Mouse (Mus musculus) midbrain, embryonic 14.5 days (tissue): ENCODE results near the gene Mmd2. TPM values are rescaled to one million over a fixed set of nuclear protein-coding genes. Genes with fewer than 3 reads are reported as not detected.

ENCODE experiments used
- ATAC-seq: fragments of 200-750 bp; cut with Nextera tagmentation; 2 replicates; pipeline ENCODE4 v1.8.0; 2017; ENCODE audit warnings: moderate number of reproducible peaks, moderate library complexity; ENCODE audit not compliant: low FRiP score, low TSS enrichment
- DNase-seq: peaks from one replicate; pipeline ENCODE4 v3.0.0-alpha.2; 2015
- H3K27ac ChIP-seq: fragments of 300-500 bp; sonication (generic); replicated peaks from 2 replicates; pipeline ENCODE4 v1.5.1; 2014; ENCODE audit warnings: mild to moderate bottlenecking, low read depth, low read length, moderate library complexity
- H3K27me3 ChIP-seq: fragments of 300-500 bp; sonication (generic); 2 replicates; pipeline ENCODE4 v1.6.1; 2014; ENCODE audit warnings: low read length, control low read depth, mixed read lengths; ENCODE audit not compliant: control insufficient read depth, insufficient read depth
- H3K36me3 ChIP-seq: fragments of 300-500 bp; sonication (generic); 2 replicates; pipeline ENCODE4 v1.6.1; 2014; ENCODE audit warnings: low read length, control low read depth; ENCODE audit not compliant: control insufficient read depth, insufficient read depth
- H3K4me1 ChIP-seq: fragments of 300-500 bp; sonication (generic); 2 replicates; pipeline ENCODE4 v1.6.1; 2014; ENCODE audit warnings: mild to moderate bottlenecking, antibody characterized with exemption, low read length, control low read depth; ENCODE audit not compliant: control insufficient read depth, insufficient read depth
- H3K4me2 ChIP-seq: fragments of 300-500 bp; sonication (generic); 2 replicates; pipeline ENCODE4 v1.6.1; 2014; ENCODE audit warnings: mild to moderate bottlenecking, low read length, moderate library complexity
- H3K4me3 ChIP-seq: fragments of 300-500 bp; sonication (generic); replicated peaks from 2 replicates; pipeline ENCODE4 v1.5.1; 2014; ENCODE audit warnings: low read depth, low read length
- H3K9ac ChIP-seq: fragments of 300-500 bp; sonication (generic); replicated peaks from 2 replicates; pipeline ENCODE4 v1.6.1; 2014; ENCODE audit warnings: mild to moderate bottlenecking, low read length, moderate library complexity
- H3K9me3 ChIP-seq: fragments of 300-500 bp; sonication (generic); 2 replicates; pipeline ENCODE4 v1.6.1; 2016; ENCODE audit warnings: low read length, control low read depth, mixed read lengths; ENCODE audit not compliant: control insufficient read depth
- WGBS: fragments of 180-500 bp; shearing (Covaris S2); extraction: QIAGEN DNeasy Blood & Tissue Kit; methylation state at CpG from one replicate; pipeline ENCODE4 v1.1.7; 2014; 5-methylcytosine and 5-hydroxymethylcytosine counted together
- polyA plus RNA-seq: library from polyadenylated mRNA; unstranded; fragments of >200 nt; fragmentation: Nextera tagmentation; extraction: Ambion mirVana; gene quantifications from 2 replicates; pipeline ENCODE4 v1.2.1, GENCODE M21; 2014

Mmd2 gene
- polyA plus RNA-seq = 33.5 and 35.3 TPM in 2 replicates

DNA sequence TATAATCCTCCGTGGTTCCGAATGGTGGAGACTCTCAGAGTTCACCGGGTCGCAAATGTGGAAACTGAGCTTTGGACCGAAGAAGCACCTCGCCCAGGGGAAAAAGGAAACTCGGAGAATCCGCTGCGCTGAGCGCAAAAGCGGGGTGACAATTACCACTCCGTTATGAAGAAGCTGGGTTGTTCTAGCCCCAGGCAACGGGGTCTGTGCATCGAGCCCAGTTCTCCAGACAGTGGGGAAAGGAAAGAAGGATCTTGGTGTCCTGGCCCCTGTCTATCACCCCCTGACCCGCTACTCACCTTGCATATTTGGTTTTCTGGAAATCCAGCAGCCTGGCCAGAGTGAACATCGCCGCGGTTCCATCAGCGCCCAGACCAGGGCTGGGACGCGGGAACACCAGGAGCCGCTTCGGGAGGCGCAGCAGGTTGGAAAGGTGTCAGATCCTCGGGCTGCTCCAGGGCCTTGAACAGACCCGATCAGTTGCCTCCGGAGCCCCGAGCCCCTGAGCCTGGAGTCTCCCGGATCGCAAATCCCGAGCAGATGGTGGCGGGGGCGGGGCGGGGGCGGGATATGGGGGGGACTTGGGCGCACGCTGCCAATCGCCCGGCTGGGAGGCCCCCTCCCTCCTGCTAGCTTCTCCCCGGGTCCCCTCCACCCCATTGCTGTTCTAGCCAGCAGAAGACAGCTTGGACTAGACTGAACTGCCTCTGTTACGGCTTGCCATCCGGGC lies at the start of gene Mmd2:
TSS of gene Mmd2 (minus strand) at position 542 of the 730 bp plus-strand sequence.
- Histone ChIP-seq H3K4me3 (peak within 1 kb of the TSS; percentile 43), H3K9ac (peak within 1 kb of the TSS; percentile 65), H3K36me3 (no peaks in the 10 kb centered on the region), H3K9me3 (no peaks in the 10 kb centered on the region), H3K4me2 (peak within 1 kb of the TSS; percentile 71), H3K27ac (0 out of 2 replicates have a peak within 1 kb of the TSS, but pooled peaks have one; percentile 55), H3K27me3 (no peaks in the 10 kb centered on the region), H3K4me1 (peaks cover 11% of the 10 kb centered on the region)
- ATAC-seq (0 out of 2 replicates have a peak, but pooled peaks have one; percentile 48), DNase-seq (peak; percentile 68)
- 3% methylated on average over 42 of the region's 42 CpGs for WGBS

DNA sequence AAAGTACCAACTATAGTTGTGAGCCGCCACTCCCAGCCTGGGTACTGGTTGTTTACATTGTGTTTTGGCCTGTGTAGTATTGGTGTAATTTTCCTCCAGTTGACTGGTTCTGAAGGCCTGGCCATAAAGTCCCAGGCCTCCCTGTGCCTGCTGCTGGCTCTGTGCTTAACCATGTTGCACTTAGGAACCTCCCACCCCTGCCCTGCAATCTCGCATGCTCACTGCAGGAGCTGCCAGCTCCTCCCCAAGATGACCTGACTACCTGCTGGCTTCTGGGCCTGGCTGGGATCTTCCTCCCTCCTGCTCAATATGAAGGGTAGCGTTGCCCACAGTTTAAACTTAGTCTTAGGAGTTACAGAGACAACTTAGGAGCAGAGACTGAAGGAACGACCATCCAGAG lies 43.7 kb upstream of the Mmd2 start:
- 76% methylated on average over 4 of the region's 4 CpGs for WGBS
- DNase-seq = no peak
- Histone ChIP-seq H3K4me3 (no peak overlapping the region), H3K27ac (no peak overlapping the region), H3K27me3 (no peaks in the 10 kb centered on the region), H3K4me1 (peaks cover 18% of the 10 kb centered on the region), H3K9ac (no peak overlapping the region), H3K4me2 (no peak overlapping the region), H3K9me3 (no peaks in the 10 kb centered on the region), H3K36me3 (peaks cover 25% of the 10 kb centered on the region)
- ATAC-seq = no peak

DNA sequence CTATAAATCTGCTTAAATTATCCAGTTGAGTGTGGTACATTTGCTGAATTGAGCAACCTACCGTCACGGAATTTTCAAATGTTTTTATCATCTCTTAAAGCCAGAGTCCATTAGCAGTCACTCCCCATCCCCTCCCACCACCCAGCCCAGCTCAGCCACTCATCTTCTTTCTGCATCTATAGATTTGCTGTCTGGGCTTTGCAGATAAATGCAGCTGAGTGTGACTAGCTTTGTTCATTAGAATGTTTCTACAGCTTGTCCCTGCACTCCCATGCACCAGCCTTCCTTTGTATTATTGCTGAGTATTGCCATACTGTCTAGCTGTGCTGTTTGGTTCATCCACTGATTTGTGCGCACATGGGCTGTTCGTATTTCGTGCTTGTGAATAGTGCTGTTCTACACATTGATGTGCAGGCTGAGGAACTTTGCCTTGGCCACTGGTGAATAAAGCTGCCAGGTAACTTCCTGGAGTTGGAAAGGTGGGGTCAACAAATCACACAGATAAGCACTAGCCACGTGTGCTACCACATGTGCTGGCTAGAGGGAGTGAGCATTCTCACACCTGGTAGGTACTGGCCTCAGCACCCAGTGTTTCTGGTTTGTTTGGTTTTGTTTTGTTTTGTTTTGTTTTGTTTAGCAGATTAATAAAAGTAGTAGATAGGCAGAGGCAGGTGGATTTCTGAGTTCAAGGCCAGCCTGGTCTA lies 42.3 kb upstream of the Mmd2 start:
- H3K36me3 ChIP-seq = peaks cover 12% of the 10 kb centered on the region
- H3K9ac ChIP-seq = no peak overlapping the region
- H3K27ac ChIP-seq = peak overlapping the region; percentile 3; the same call in 1 of the 2 replicates
- H3K27me3 ChIP-seq = no peaks in the 10 kb centered on the region
- WGBS = 66% methylated on average over 6 of the region's 6 CpGs
- no peak overlapping the region for H3K4me2 ChIP-seq
- H3K9me3 ChIP-seq = no peaks in the 10 kb centered on the region
- DNase-seq (peak; percentile 16), ATAC-seq (no peak)
- no peak overlapping the region for H3K4me3 ChIP-seq
- peaks cover 18% of the 10 kb centered on the region for H3K4me1 ChIP-seq

DNA sequence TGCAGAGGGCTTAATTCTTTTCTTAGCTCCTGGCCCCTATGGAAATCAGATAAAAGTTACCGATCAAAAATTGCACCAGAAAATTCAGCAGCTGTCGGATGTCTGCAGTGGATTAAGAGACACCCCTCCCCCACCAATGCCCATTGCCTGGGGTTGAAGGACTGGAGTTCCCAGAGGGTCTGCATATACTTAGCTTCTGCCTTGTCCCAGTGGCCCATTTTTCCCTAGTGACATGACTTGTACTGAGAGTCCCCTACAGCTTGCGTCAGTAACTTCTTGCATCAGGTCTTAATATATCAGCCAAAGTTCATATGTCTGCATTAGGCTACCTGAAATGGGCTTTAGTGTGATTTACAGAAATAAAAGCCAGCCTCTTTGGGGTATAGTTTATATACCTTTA lies 41.8 kb upstream of the Mmd2 start:
- ATAC-seq = no peak
- peaks cover 8% of the 10 kb centered on the region; the same call in 1 of the 2 replicates for H3K36me3 ChIP-seq
- peak overlapping the region; percentile 41 for H3K27ac ChIP-seq
- no peak overlapping the region for H3K4me2 ChIP-seq
- no peaks in the 10 kb centered on the region for H3K9me3 ChIP-seq
- no peak overlapping the region for H3K4me3 ChIP-seq
- H3K9ac ChIP-seq = no peak overlapping the region
- 13% methylated on average over 3 of the region's 3 CpGs for WGBS
- DNase-seq = peak; percentile 45
- no peaks in the 10 kb centered on the region for H3K27me3 ChIP-seq
- peaks cover 18% of the 10 kb centered on the region for H3K4me1 ChIP-seq

DNA sequence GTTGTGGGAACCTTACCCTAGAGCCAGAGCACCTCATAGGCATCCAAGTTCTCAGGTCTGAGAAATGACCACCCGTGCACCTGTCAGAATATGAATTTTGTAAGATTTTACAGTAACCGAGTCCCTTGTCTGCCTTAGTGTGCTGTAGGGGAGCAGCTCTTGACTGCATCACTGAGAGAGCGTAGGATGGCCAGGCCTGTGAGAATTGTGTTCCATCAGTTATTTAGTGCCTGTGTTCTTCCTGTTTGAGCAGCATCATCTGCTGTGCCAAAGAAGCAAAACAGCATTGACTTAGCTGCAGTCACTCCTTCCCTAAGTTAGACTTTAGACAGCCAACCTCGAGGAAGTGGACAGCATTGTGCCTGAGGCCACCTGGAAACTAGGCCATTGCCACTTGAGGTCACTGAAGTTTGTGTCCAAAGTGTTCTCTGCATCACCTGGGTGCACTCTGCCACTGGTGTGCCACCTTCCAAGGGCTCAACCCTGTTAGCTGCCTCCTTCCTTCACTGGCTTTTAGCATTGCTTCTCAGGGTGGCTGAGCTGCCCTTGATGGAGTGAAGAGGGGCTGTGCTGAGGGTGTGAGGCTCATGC lies 41.0 kb upstream of the Mmd2 start:
- no peak for ATAC-seq
- H3K9ac ChIP-seq = no peak overlapping the region
- no peaks in the 10 kb centered on the region for H3K27me3 ChIP-seq

DNA sequence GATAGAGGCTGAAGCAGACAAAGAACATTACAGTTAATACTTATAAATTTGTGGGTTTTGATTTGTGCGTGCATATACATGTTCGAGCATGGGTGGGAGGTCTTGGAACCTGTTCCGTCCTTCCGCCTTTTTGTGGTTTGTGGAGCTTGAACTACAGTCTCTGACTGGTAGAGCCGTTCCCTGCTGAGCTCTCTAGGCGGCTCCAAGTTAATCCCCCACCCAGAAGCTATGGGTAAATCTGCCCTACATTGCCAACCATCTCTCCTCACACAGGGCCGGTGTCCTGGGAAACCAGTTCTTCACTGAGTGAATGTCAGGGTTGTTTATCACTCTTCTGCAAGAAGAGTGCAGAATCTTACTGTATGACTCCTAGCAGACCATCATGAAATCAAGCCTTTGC lies 39.6 kb upstream of the Mmd2 start:
- Histone ChIP-seq H3K4me2 (no peak overlapping the region), H3K9me3 (no peaks in the 10 kb centered on the region), H3K27ac (no peak overlapping the region), H3K27me3 (no peaks in the 10 kb centered on the region), H3K4me3 (no peak overlapping the region), H3K4me1 (peaks cover 18% of the 10 kb centered on the region), H3K9ac (no peak overlapping the region), H3K36me3 (no peaks in the 10 kb centered on the region; the same call in 1 of the 2 replicates)
- no peak for ATAC-seq
- DNase-seq = no peak
- 63% methylated on average over 7 of the region's 7 CpGs for WGBS

More for the DNA sequence above, 41.0 kb upstream of the Mmd2 start:
- peaks cover 18% of the 10 kb centered on the region for H3K4me1 ChIP-seq
- peak overlapping the region; percentile 41 for H3K27ac ChIP-seq
- H3K9me3 ChIP-seq = no peaks in the 10 kb centered on the region
- no peak overlapping the region for H3K4me3 ChIP-seq
- DNase-seq = no peak
- H3K4me2 ChIP-seq = no peak overlapping the region
- WGBS = 92% methylated on average over 4 of the region's 4 CpGs
- 0 out of 2 replicates have a peak, but pooled peaks cover 2% of the 10 kb centered on the region for H3K36me3 ChIP-seq

DNA sequence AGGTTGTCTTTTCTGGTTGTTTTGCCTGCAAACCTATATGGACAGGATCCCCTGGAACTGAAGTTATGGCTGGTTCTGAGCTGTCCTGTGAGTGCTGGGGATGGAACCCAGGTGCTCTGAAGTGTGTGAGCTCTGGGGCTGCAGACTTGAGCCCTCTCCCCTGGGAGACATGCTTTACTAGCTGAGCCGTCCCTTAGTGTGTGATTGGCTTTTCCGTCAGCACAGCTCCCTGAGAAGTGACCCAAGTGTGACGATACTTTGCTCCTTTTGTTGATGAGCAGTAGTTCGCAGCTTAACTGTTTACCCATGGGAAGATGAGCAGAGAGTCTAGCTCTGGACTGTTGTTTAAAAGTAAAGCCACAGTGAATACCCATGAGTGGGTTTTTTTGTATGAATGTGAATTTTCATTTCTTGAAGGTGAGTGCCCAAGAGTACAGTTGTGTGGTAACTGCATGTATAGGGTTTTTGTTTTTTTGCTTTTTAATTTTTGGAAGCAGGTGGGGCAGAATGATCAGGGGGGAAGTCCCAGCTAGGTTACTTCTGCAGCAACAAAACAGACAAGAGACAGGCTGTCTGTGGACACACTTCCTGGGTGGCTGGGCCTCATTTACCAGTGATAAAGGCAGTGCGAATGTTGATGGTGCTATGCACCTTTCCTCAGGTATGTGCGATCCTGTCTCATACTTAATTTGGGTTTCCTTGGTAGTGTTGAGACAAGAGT lies 32.9 kb upstream of the Mmd2 start:
- Histone ChIP-seq H3K36me3 (peaks cover 21% of the 10 kb centered on the region), H3K9me3 (no peaks in the 10 kb centered on the region), H3K4me3 (no peak overlapping the region), H3K27me3 (no peaks in the 10 kb centered on the region), H3K4me1 (no peaks in the 10 kb centered on the region), H3K4me2 (no peak overlapping the region), H3K9ac (no peak overlapping the region), H3K27ac (no peak overlapping the region)
- no peak for DNase-seq
- ATAC-seq = no peak
- 74% methylated on average over 6 of the region's 6 CpGs for WGBS

DNA sequence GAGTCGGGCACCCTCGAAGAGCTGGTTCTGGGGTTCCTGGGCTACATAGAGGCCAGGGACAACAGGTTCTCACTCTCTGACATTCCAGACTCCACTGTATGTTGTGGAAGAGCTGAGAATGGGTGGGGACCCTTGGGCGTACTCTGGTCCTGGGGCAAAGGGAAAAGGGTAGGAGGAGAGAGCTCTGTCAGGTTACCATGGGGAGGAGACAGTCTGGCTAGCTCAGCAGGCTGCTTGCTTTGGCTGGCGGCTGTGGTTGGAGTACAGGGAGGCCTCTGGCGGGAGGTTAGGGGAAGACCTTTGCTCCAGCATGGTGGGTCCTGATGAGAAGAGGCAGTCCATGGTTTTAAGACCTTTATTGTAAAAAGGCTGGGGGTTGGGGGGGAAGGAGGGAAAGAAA lies 31.5 kb upstream of the Mmd2 start:
- H3K4me1 ChIP-seq = no peaks in the 10 kb centered on the region
- 81% methylated on average over 5 of the region's 5 CpGs for WGBS
- no peaks in the 10 kb centered on the region for H3K27me3 ChIP-seq
- no peaks in the 10 kb centered on the region for H3K9me3 ChIP-seq
- no peak overlapping the region for H3K9ac ChIP-seq
- DNase-seq (no peak), ATAC-seq (no peak)
- H3K4me3 ChIP-seq = no peak overlapping the region
- no peak overlapping the region for H3K4me2 ChIP-seq
- H3K27ac ChIP-seq = no peak overlapping the region
- H3K36me3 ChIP-seq = peaks cover 25% of the 10 kb centered on the region
